Mouse (Mus musculus): ENCODE data around the gene Higd1b. TPM values are rescaled to one million over a fixed set of nuclear protein-coding genes. Genes with fewer than 3 reads are reported as not detected.

Higd1b gene
- polyA plus RNA-seq, 1 experiment from 2014 or later: 10.2 TPM

DNA sequence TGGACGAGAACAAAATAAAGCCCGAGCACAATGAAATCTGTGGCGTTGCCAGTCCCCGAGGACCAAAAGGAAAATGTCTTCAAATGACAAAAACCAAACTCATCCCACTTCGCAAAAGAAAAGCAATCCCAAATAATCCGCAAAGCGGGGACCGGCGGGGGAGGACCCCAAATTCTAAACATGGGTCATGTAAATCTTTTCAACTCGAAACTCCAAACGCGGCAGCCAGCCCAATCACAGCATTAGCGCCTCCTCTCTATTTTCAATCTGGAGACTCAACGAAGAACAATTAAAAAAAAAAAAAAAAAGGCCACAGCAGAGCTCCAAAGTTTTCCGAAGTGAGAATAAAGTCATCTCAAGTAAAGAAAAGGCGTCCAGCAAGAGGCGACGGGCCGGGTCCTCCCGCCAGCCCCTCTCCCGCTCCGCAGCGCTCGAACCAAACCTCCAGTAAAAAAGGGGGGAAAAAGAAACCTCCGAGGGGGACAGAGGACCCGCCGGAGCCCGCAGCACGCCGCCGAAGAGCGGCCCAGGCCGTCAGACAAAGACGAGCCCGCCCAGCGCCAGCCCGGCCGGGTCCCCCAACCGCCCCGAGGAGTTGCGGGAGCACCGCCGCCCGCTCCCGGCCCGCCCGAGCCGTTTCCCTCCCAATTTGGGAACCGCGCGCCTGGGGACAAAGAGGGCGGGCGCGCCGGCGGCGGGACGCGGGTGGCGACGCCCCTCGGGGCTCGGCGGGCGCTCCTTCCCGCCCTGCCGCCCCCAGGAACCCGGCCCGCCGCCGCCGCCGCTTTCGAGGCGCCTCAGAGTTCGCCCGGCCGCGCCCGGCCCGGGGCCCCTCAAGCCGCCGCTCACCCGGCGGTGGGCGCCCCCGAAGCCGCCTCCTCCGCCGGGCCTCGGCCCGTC lies 17.3 kb upstream of the Higd1b start:
- Histone ChIP-seq H3K36me3 (ENCODE audit: control insufficient read depth, insufficient read depth, low read length) (no peaks in the 10 kb centered on the region), H3K4me3 (ENCODE audit: low read depth, low read length) (peak overlapping the region; percentile 92), H3K4me1 (ENCODE audit: control insufficient read depth, insufficient read depth, low read length) (peaks cover 14% of the 10 kb centered on the region), H3K27me3 (ENCODE audit: control insufficient read depth, insufficient read depth, low read length) (no peaks in the 10 kb centered on the region), H3K9me3 (ENCODE audit: control insufficient read depth, low read length) (no peaks in the 10 kb centered on the region), H3K27ac (ENCODE audit: low read depth, low read length) (peak overlapping the region; percentile 88), H3K4me2 (ENCODE audit: low read depth, low read length) (peak overlapping the region; percentile 88), H3K9ac (replicated peaks; ENCODE audit: low read depth, low read length) (peak overlapping the region; percentile 88)
- under 1% methylated on average over 46 of the region's 92 CpGs for WGBS
- ATAC-seq (ENCODE audit: low read depth): peak; percentile 49

DNA sequence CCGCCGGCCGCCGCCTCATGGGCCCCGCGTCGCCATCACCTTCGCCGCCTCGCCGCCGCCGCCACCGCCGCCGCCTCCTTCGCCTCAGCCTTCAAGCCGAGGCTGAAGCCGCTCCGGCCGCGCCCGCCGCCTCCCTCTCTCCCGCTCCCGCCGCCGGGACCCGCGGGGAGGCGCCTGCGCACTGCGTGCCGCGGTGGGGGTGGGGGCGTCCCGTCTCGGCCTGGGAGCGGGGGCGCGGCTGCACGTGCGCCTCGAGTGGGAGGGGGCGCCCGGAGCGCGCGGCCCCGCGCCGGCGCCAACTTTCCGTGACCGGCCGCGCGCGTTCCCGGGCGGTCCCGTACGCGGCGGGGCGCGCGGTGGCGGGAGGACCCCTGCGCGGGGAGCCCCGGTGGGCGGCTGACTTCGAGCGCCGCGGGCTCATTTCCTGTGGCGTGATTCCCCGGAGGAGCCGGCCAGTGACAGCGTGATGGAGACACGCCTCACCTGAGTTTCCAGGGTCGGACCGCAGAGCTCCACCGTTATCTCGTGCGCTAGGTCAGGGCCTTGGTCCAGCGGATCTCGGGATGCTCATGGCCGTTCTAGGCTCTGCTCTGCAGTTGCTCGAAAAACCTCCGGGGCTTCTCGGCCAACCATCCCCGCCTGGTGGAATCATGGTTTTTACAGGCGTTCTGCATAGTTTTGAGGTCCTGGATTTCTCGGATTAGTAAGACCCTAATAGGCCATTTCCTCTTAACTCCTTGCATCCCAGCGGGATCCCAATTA lies 16.4 kb upstream of the Higd1b start, which contains the start of gene Gjc1:
Gjc1 (minus strand) TSS at position 680 of the 762 bp plus-strand sequence.
- H3K36me3 ChIP-seq (ENCODE audit: control insufficient read depth, insufficient read depth, low read length): no peaks in the 10 kb centered on the region
- H3K9me3 ChIP-seq (ENCODE audit: control insufficient read depth, low read length): no peaks in the 10 kb centered on the region
- WGBS: under 1% methylated on average over 64 of the region's 97 CpGs
- peak within 1 kb of the TSS; percentile 88 for H3K9ac ChIP-seq (replicated peaks; ENCODE audit: low read depth, low read length)
- peak; percentile 77 for ATAC-seq (ENCODE audit: low read depth)
- H3K4me1 ChIP-seq (ENCODE audit: control insufficient read depth, insufficient read depth, low read length): peaks cover 14% of the 10 kb centered on the region
- peak within 1 kb of the TSS; percentile 88 for H3K27ac ChIP-seq (ENCODE audit: low read depth, low read length)
- no peaks in the 10 kb centered on the region for H3K27me3 ChIP-seq (ENCODE audit: control insufficient read depth, insufficient read depth, low read length)
- H3K4me2 ChIP-seq (ENCODE audit: low read depth, low read length): peak within 1 kb of the TSS; percentile 88
- peak within 1 kb of the TSS; percentile 92 for H3K4me3 ChIP-seq (ENCODE audit: low read depth, low read length)

DNA sequence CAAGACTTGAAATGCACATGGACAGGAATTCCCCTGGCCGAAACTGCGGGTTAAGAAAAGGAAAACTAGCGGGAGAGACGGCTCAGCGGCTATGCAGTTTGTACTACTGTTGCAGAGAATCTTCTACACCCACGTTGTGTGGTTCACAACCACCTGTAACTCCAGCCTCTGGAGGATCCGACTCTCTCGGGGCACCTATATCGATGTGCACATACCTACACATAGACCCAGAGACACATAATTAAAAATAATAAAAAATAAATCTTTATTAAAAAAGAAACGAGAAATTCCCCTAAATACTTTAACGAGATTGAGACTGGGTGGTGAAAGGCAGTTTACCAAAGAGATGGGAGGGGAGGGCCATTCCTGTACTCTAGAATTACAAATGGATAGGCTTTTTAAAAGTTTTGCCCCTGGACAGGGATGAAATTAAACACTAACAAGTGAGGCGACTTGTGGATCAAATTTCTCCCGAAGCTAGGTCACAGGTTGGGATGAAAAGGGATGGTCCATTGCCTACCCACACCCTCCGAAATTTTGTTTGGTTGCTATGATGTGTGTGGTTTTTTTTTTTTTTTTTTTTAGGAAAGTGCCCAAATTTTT lies 15.8 kb upstream of the Higd1b start:
- WGBS: 5% methylated on average over 14 of the region's 14 CpGs
- H3K36me3 ChIP-seq (ENCODE audit: control insufficient read depth, insufficient read depth, low read length): no peaks in the 10 kb centered on the region
- H3K4me2 ChIP-seq (ENCODE audit: low read depth, low read length): peak overlapping the region; percentile 88
- no peak overlapping the region for H3K9ac ChIP-seq (replicated peaks; ENCODE audit: low read depth, low read length)
- no peaks in the 10 kb centered on the region for H3K27me3 ChIP-seq (ENCODE audit: control insufficient read depth, insufficient read depth, low read length)
- no peaks in the 10 kb centered on the region for H3K9me3 ChIP-seq (ENCODE audit: control insufficient read depth, low read length)
- ATAC-seq (ENCODE audit: low read depth): no peak; the same call in 1 of the 2 replicates
- peak overlapping the region; percentile 92 for H3K4me3 ChIP-seq (ENCODE audit: low read depth, low read length)
- H3K27ac ChIP-seq (ENCODE audit: low read depth, low read length): peak overlapping the region; percentile 88; the same call in 1 of the 2 replicates
- peaks cover 14% of the 10 kb centered on the region for H3K4me1 ChIP-seq (ENCODE audit: control insufficient read depth, insufficient read depth, low read length)

DNA sequence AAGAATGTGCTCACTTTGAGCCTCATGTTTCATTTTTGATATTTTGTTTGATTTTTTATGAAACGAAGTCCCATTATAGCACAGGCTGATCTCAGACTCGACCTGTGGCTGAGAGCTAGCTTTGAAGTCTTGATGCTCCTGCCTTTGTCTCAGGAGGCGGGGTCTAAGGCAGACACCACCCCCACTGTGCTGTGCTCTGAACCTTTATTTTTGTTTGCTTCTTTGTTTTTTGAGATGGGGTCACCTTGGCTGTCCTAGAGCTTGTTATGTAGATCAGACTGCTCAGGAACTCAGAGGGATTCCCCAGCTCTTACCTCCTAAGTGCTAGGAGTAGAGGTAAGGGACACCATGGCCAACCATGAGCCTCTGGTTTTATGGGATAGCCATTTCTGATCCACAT lies 15.2 kb upstream of the Higd1b start:
- 9% methylated on average over 3 of the region's 3 CpGs for WGBS
- no peak overlapping the region for H3K9ac ChIP-seq (replicated peaks; ENCODE audit: low read depth, low read length)
- no peaks in the 10 kb centered on the region for H3K36me3 ChIP-seq (ENCODE audit: control insufficient read depth, insufficient read depth, low read length)
- no peaks in the 10 kb centered on the region for H3K27me3 ChIP-seq (ENCODE audit: control insufficient read depth, insufficient read depth, low read length)
- no peak for ATAC-seq (ENCODE audit: low read depth)
- H3K27ac ChIP-seq (ENCODE audit: low read depth, low read length): no peak overlapping the region
- no peaks in the 10 kb centered on the region for H3K9me3 ChIP-seq (ENCODE audit: control insufficient read depth, low read length)
- H3K4me1 ChIP-seq (ENCODE audit: control insufficient read depth, insufficient read depth, low read length): peaks cover 14% of the 10 kb centered on the region
- no peak overlapping the region for H3K4me3 ChIP-seq (ENCODE audit: low read depth, low read length)
- no peak overlapping the region for H3K4me2 ChIP-seq (ENCODE audit: low read depth, low read length)

DNA sequence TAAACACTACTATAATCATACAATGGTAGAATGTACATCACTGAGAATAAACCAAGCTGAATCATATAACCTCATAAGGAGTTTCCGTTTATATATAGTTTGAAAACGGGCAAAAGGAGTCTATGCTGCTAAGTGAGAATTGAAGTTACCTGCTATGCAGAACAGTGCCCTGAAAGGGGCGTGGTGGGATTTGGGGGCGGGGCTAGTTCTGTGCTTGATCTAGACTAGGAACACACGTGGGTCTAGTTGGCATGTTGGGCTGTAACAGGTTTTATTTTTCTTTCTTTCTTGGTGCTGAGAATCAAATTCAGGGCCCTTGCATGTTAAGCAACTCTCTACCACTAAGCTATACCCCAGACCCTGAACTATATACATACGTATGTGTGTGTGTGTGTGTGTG lies 14.4 kb upstream of the Higd1b start:
- Histone ChIP-seq H3K4me2 (ENCODE audit: low read depth, low read length) (no peak overlapping the region), H3K36me3 (ENCODE audit: control insufficient read depth, insufficient read depth, low read length) (no peaks in the 10 kb centered on the region), H3K9me3 (ENCODE audit: control insufficient read depth, low read length) (no peaks in the 10 kb centered on the region), H3K4me3 (ENCODE audit: low read depth, low read length) (no peak overlapping the region), H3K27me3 (ENCODE audit: control insufficient read depth, insufficient read depth, low read length) (no peaks in the 10 kb centered on the region), H3K9ac (replicated peaks; ENCODE audit: low read depth, low read length) (no peak overlapping the region), H3K27ac (ENCODE audit: low read depth, low read length) (no peak overlapping the region), H3K4me1 (ENCODE audit: control insufficient read depth, insufficient read depth, low read length) (peaks cover 11% of the 10 kb centered on the region)
- ATAC-seq (ENCODE audit: low read depth): no peak
- 65% methylated on average over 6 of the region's 6 CpGs for WGBS

DNA sequence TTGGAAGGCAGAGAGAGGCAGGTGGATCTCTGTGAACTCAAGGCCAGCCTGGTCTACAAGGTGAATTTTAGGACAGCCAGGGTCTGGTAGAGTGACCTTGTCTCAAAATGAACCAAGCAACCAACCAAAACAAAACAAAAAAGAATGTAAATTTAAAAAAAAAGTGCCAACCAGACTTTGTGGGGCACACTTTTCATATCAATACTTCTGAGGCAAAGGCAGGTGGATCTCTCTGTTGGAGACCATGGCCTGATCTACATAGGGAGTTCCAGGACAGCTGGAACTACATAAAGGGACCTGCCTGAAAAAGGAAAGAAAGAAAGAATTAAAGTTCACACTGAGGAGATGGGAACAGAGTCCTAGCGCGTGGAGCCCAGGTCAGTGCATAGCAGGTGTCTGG lies 9.2 kb upstream of the Higd1b start:
- Histone ChIP-seq H3K9ac (replicated peaks; ENCODE audit: low read depth, low read length) (no peak overlapping the region), H3K36me3 (ENCODE audit: control insufficient read depth, insufficient read depth, low read length) (no peaks in the 10 kb centered on the region), H3K4me2 (ENCODE audit: low read depth, low read length) (no peak overlapping the region), H3K27me3 (ENCODE audit: control insufficient read depth, insufficient read depth, low read length) (no peaks in the 10 kb centered on the region), H3K4me1 (ENCODE audit: control insufficient read depth, insufficient read depth, low read length) (no peaks in the 10 kb centered on the region), H3K9me3 (ENCODE audit: control insufficient read depth, low read length) (no peaks in the 10 kb centered on the region), H3K27ac (ENCODE audit: low read depth, low read length) (no peak overlapping the region), H3K4me3 (ENCODE audit: low read depth, low read length) (no peak overlapping the region)
- no peak for ATAC-seq (ENCODE audit: low read depth)
- 61% methylated on average over 2 of the region's 2 CpGs for WGBS

DNA sequence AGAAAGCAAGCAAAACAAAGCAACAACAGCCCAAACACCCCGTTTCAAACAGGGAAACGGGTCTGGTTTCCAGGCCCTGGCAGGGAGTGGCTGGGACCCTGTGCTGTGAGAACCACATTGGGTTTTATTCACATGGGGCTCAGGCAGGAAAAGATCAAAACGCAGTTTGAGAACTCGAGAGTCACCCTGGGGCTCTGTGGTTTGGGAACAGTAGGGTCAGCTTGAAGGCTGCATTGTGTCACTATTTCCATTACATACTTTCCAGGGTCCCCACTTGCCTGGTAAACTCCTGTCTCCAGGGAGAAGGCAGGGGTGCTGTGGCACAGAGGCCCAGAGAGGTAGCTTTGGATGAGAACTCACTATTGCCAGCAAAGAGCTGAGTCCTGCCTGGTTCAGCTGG lies 8.6 kb upstream of the Higd1b start:
- no peak overlapping the region for H3K4me3 ChIP-seq (ENCODE audit: low read depth, low read length)
- H3K36me3 ChIP-seq (ENCODE audit: control insufficient read depth, insufficient read depth, low read length): no peaks in the 10 kb centered on the region
- no peaks in the 10 kb centered on the region for H3K4me1 ChIP-seq (ENCODE audit: control insufficient read depth, insufficient read depth, low read length)
- no peak overlapping the region for H3K4me2 ChIP-seq (ENCODE audit: low read depth, low read length)
- H3K9ac ChIP-seq (replicated peaks; ENCODE audit: low read depth, low read length): no peak overlapping the region
- 64% methylated on average over 4 of the region's 4 CpGs for WGBS
- no peaks in the 10 kb centered on the region for H3K27me3 ChIP-seq (ENCODE audit: control insufficient read depth, insufficient read depth, low read length)
- no peak for ATAC-seq (ENCODE audit: low read depth)
- no peaks in the 10 kb centered on the region for H3K9me3 ChIP-seq (ENCODE audit: control insufficient read depth, low read length)
- no peak overlapping the region for H3K27ac ChIP-seq (ENCODE audit: low read depth, low read length)

DNA sequence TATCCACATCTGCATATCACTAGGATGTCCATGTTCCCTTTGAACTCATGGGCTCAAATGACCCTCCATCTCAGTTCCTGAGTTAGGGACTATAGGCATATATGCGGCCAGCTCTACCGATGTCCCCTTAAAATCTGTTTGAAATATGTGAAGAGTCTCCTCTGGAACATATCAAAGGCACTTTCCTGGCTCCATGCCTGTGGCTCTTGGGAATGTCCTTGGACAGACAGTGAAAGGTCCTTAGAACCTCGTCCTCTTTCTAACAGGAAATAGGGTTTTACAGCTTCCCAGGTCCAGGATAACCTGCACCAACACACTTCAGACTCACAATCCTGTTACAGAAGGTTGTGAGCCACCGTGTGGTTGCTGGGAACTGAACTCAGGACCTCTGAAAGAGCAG lies 5.4 kb upstream of the Higd1b start:
- Histone ChIP-seq H3K27ac (ENCODE audit: low read depth, low read length) (no peak overlapping the region), H3K9me3 (ENCODE audit: control insufficient read depth, low read length) (no peaks in the 10 kb centered on the region), H3K4me1 (ENCODE audit: control insufficient read depth, insufficient read depth, low read length) (no peaks in the 10 kb centered on the region), H3K4me3 (ENCODE audit: low read depth, low read length) (no peak overlapping the region), H3K27me3 (ENCODE audit: control insufficient read depth, insufficient read depth, low read length) (no peaks in the 10 kb centered on the region), H3K9ac (replicated peaks; ENCODE audit: low read depth, low read length) (no peak overlapping the region), H3K36me3 (ENCODE audit: control insufficient read depth, insufficient read depth, low read length) (no peaks in the 10 kb centered on the region), H3K4me2 (ENCODE audit: low read depth, low read length) (no peak overlapping the region)
- ATAC-seq (ENCODE audit: low read depth): no peak
- 80% methylated on average over 4 of the region's 4 CpGs for WGBS

All from neural tube, embryonic 14.5 days (tissue).